Mouse (Mus musculus): Measurements from ENCODE around the gene Larp4.

The Larp4 gene

GRCm38 (mm10) chr15:100058912-100059311 is 89.0 kb downstream of the Larp4 start:
- DNase-seq = no peak

GRCm38 (mm10) chr15:100059626-100060311 is 89.9 kb downstream of the Larp4 start:
- DNase-seq = no peak

GRCm38 (mm10) chr15:100060513-100061140 is 90.8 kb downstream of the Larp4 start:
- DNase-seq = no peak

- DNase-seq = no peak
These were observed 91.5 kb downstream of the Larp4 start for GRCm38 (mm10) chr15:100061377-100061776.

DNA sequence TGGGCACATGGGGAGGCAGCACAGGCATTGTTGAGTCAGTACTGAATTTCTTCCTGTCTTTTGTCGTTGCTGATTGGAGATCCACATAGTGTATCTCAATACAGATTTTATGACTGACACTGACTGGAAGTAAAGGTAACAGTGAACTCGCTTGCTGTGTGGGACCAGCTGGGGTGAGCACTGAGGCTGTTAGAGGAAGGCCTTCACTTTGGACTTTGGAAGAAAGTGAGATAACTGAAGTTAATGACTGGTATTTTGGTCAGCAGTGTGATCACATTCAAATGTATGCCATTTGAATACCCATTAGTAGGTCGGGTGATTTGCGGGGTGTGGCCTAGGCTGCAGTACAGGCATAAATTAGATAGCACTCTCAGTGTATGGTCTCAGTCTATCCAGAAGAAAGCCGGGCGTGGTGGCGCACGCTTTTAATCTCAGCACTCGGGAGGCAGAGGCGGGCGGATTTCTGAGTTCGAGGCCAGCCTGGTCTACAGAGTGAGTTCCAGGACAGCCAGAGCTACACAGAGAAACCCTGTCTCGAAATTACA is 93.4 kb downstream of the Larp4 start:
- DNase-seq = no peak

Measured in thymus, postnatal 36 days (tissue).